Mouse (Mus musculus) neural tube, embryonic 11.5 days (tissue): Measurements from ENCODE around the gene Aarsd1. TPM values are rescaled to one million over a fixed set of nuclear protein-coding genes. Genes with fewer than 3 reads are reported as not detected.
"Not testable (repeated sequence)": the region's sequence is repeated elsewhere in the genome, so short reads cannot be mapped to it uniquely, and the experiment has no call there.

Source experiments
- ATAC-seq: fragments of 200-750 bp; cut with Nextera tagmentation; 2 replicates; pipeline ENCODE4 v1.8.0; 2017; ENCODE audit warnings: moderate number of reproducible peaks, mild to moderate bottlenecking, moderate TSS enrichment, moderate library complexity; ENCODE audit not compliant: insufficient read depth, low FRiP score, low TSS enrichment
- DNase-seq: peaks from one replicate; pipeline ENCODE4 v3.0.0-alpha.2; 2015; ENCODE audit warnings: low spot score
- H3K27ac ChIP-seq: fragments of 300-500 bp; sonication (generic); 2 replicates; pipeline ENCODE4 v1.5.1; 2014; ENCODE audit warnings: low read depth, mild to moderate bottlenecking, low read length
- H3K27me3 ChIP-seq: fragments of 300-500 bp; sonication (generic); 2 replicates; pipeline ENCODE4 v1.6.1; 2014; ENCODE audit warnings: mild to moderate bottlenecking, low read length, mixed read lengths; ENCODE audit not compliant: control insufficient read depth, insufficient read depth
- H3K36me3 ChIP-seq: fragments of 300-500 bp; sonication (generic); 2 replicates; pipeline ENCODE4 v1.6.1; 2014; ENCODE audit warnings: mild to moderate bottlenecking, low read length, moderate library complexity, mixed read lengths; ENCODE audit not compliant: control insufficient read depth, insufficient read depth
- H3K4me1 ChIP-seq: fragments of 300-500 bp; sonication (generic); 2 replicates; pipeline ENCODE4 v1.6.1; 2014; ENCODE audit warnings: low read length, mixed read lengths; ENCODE audit not compliant: control insufficient read depth, insufficient read depth
- H3K4me2 ChIP-seq: fragments of 300-500 bp; sonication (generic); 2 replicates; pipeline ENCODE4 v1.6.1; 2014; ENCODE audit warnings: low read depth, mild to moderate bottlenecking, moderate library complexity
- H3K4me3 ChIP-seq: fragments of 300-500 bp; sonication (generic); 2 replicates; pipeline ENCODE4 v1.5.1; 2014; ENCODE audit warnings: low read depth, low read length
- H3K9ac ChIP-seq: fragments of 300-500 bp; sonication (generic); 2 replicates; pipeline ENCODE4 v1.6.1; 2014; ENCODE audit warnings: mild to moderate bottlenecking, low read length
- H3K9me3 ChIP-seq: fragments of 300-500 bp; sonication (generic); 2 replicates; pipeline ENCODE4 v1.6.1; 2016; ENCODE audit warnings: low read length; ENCODE audit not compliant: control insufficient read depth
- WGBS: fragments of 180-500 bp; shearing (Covaris S2); extraction: QIAGEN DNeasy Blood & Tissue Kit; methylation state at CpG from one replicate; pipeline ENCODE4 v1.1.7; 2014; 5-methylcytosine and 5-hydroxymethylcytosine counted together
- polyA plus RNA-seq: library from polyadenylated mRNA; unstranded; fragments of >200 nt; fragmentation: Nextera tagmentation; extraction: Ambion mirVana; gene quantifications from 2 replicates; pipeline ENCODE4 v1.2.1, GENCODE M21; 2014

Aarsd1 gene
- polyA plus RNA-seq, 1 experiment from 2014 or later: 87.8 TPM

DNA sequence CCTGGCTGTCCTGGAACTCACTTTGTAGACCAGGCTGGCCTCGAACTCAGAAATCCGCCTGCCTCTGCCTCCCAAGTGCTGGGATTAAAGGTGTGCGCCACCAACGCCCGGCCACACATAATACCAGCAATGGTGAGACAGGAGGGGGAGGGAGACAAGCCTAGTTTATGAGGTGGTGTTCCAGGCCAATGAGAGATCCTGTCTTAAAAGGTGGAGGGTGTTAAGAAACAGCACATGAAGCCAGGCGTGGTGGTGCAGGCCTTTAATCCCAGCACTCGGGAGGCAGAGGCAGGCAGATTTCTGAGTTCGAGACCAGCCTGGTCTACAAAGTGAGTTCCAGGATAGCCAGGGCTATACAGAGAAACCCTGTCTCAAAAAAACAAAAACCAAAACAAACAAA lies 39.2 kb downstream of the Aarsd1 start:
- not testable (repeated sequence) for H3K9ac ChIP-seq, H3K27ac ChIP-seq, ATAC-seq, DNase-seq, H3K9me3 ChIP-seq, H3K4me2 ChIP-seq, H3K4me3 ChIP-seq, H3K27me3 ChIP-seq, H3K36me3 ChIP-seq, H3K4me1 ChIP-seq
- 92% methylated on average over 8 of the region's 8 CpGs for WGBS

DNA sequence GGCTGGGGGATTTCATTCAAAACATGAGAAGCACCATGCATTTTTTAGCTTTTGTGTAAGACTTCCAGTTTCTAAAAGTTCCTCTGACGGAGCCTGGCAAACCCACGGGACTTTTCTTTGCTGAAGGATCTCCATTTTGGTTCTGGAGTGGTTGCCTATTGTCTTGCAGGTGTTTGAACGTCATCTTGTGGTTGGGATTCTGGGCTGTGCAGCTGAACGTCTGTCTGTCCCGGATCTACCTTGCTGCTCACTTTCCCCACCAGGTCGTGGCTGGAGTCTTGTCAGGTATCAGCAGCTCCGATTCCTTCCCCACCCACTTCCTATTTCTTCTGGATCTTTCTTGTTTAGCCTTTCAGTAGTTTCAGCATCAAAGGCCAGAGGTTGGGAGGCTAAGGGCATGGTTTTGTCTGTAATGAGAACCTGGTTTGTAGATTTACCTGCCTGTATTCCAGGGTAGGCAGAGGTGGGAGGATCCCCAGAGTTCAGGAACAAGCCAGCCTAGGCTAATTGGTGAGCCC lies 42.9 kb downstream of the Aarsd1 start:
- Histone ChIP-seq H3K36me3 (no peaks in the 10 kb centered on the region), H3K4me2 (no peak overlapping the region), H3K9me3 (no peaks in the 10 kb centered on the region), H3K27ac (no peak overlapping the region), H3K9ac (no peak overlapping the region), H3K27me3 (no peaks in the 10 kb centered on the region), H3K4me3 (no peak overlapping the region), H3K4me1 (no peaks in the 10 kb centered on the region)
- no peak for ATAC-seq
- WGBS: 71% methylated on average over 7 of the region's 7 CpGs
- DNase-seq: no peak

DNA sequence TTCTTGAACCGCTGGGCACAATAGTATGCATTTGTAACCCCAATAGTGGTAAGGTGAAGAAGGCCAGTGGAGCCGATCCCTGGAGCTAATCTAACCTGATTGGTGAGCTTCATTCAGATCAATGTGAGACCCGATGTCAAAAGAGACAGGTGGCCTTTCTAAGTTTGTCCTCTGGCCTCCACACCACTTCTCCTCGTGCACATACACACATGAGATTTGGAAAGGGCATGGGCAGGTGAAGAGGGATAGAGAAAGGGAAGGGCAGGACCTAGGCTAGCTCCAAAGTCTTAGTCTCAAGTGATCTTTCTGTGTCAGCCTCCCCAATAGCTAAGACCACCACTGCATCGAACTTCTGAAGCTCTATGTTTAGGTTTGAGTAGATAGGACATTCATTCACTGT lies 47.3 kb downstream of the Aarsd1 start:
- WGBS: 85% methylated on average over 5 of the region's 5 CpGs
- DNase-seq: no peak
- no peaks in the 10 kb centered on the region for H3K36me3 ChIP-seq
- no peak overlapping the region for H3K4me2 ChIP-seq
- H3K4me3 ChIP-seq: no peak overlapping the region
- no peaks in the 10 kb centered on the region for H3K4me1 ChIP-seq
- no peak for ATAC-seq
- no peaks in the 10 kb centered on the region for H3K27me3 ChIP-seq
- no peak overlapping the region for H3K9ac ChIP-seq
- H3K9me3 ChIP-seq: no peaks in the 10 kb centered on the region
- H3K27ac ChIP-seq: no peak overlapping the region

DNA sequence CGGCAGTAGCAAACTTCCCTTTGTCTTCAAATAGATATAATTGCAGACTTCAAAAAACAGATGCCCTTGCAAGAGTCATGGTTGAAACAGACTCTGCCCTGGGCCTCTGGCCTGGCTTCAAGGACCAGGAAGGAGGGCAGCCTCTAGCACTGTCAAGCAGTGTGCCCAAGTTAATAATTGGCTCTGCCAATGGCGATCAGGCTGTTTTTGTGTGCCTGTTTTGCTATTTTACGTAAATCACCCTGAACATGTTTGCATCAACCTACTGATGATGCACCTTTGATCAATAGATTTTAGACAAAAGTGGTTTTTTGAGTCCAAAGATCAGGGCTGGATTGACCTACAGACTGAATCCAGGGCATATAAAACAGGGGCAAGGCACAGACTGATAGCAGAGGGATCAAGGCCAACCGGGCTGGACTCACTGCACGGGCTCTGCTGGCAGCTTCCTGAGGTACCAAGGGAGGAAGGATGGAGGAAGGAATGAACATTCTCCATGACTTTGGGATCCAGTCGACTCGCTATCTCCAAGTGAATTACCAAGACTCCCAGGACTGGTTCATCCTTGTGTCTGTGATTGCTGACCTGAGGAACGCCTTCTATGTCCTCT lies 50.0 kb downstream of the Aarsd1 start, which contains the start of gene G6pc:
Gene G6pc, plus strand, starts transcription at position 236 of the 610 bp plus-strand sequence.
- no peaks in the 10 kb centered on the region for H3K9me3 ChIP-seq
- 84% methylated on average over 8 of the region's 8 CpGs for WGBS
- ATAC-seq: no peak

DNA sequence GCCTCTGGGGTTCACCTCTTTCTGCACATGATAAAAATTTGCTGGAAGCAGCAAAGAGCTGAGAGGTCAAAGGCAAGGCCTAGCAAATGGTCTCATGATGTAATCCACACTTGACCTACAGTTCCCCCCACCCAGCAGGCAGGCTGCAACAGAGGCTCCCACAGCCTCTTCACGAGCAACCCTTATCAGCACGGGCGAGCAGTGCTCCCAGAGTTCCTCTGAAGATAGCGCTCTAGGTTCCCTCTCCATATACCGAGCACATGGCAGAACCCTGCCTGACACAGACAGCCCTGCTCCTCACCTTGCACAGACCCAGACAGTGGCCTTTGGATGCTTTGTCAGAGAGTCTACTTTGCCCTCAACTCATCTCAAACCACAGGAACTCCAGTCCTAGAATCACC lies 52.9 kb downstream of the Aarsd1 start:
- WGBS: 79% methylated on average over 5 of the region's 5 CpGs
- H3K27me3 ChIP-seq: no peaks in the 10 kb centered on the region
- no peak overlapping the region for H3K4me2 ChIP-seq
- DNase-seq (no peak), ATAC-seq (no peak)
- no peak overlapping the region for H3K9ac ChIP-seq
- H3K9me3 ChIP-seq: no peaks in the 10 kb centered on the region
- H3K4me1 ChIP-seq: no peaks in the 10 kb centered on the region
- no peak overlapping the region for H3K4me3 ChIP-seq
- H3K36me3 ChIP-seq: no peaks in the 10 kb centered on the region
- H3K27ac ChIP-seq: no peak overlapping the region

More for the DNA sequence above, 50.0 kb downstream of the Aarsd1 start, which contains the start of gene G6pc:
- Histone ChIP-seq H3K36me3 (no peaks in the 10 kb centered on the region), H3K4me3 (no peak within 1 kb of the TSS), H3K4me1 (no peaks in the 10 kb centered on the region), H3K9ac (no peak within 1 kb of the TSS), H3K27ac (no peak within 1 kb of the TSS), H3K4me2 (no peak within 1 kb of the TSS), H3K27me3 (no peaks in the 10 kb centered on the region)
- DNase-seq: no peak

DNA sequence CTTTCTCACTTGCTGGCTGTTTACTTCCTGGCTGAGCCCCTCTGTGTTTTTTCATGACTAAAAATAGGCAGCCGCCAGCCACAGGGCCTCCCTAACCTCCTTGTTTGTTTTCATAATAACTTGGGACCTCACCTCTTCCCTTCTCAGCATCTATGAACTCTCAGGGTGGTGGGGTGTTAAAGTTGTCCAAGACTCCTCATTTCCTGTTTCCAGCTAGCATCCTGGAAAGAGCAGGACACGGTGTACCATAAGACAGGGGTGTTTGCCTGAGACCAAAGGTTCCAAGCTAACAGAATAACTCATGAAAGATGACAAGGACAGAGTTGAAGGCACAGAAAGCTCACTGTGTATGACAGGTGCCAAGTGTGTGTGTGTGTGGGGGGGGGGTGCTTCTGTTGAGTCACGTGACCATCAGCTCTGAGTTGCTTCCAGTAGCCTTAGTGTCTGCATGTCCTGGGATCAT lies 56.7 kb downstream of the Aarsd1 start:
- H3K36me3 ChIP-seq: no peaks in the 10 kb centered on the region
- H3K9ac ChIP-seq: no peak overlapping the region
- no peaks in the 10 kb centered on the region for H3K9me3 ChIP-seq
- no peak overlapping the region for H3K4me3 ChIP-seq
- 68% methylated on average over 3 of the region's 3 CpGs for WGBS
- H3K4me1 ChIP-seq: no peaks in the 10 kb centered on the region
- no peak overlapping the region for H3K27ac ChIP-seq
- DNase-seq (no peak), ATAC-seq (no peak)
- no peaks in the 10 kb centered on the region for H3K27me3 ChIP-seq
- H3K4me2 ChIP-seq: no peak overlapping the region

DNA sequence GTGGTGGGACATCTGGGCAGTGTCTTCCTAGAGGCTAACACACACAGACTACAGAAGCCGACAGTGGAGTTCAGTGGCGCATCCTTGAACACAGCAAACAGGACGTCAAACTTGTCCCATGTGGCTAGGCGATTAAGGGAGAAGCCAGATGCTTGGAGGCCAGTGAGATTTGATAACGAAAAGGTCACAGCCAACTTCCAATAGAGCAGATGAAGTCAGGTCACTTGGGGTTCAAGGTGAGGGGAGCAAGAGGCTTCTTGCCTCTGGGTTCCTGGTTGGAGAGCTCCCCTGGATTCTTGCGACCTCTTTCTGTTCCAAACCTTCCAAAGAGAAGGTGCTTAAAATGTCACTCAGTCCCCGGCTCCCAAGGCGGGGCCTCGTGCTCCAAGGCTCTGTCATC lies 57.6 kb downstream of the Aarsd1 start:
- no peaks in the 10 kb centered on the region for H3K27me3 ChIP-seq
- no peak overlapping the region for H3K4me3 ChIP-seq
- H3K9ac ChIP-seq: no peak overlapping the region
- H3K9me3 ChIP-seq: no peaks in the 10 kb centered on the region
- ATAC-seq: no peak
- no peaks in the 10 kb centered on the region for H3K4me1 ChIP-seq
- no peak overlapping the region for H3K27ac ChIP-seq
- WGBS: 79% methylated on average over 9 of the region's 9 CpGs
- no peak for DNase-seq
- no peaks in the 10 kb centered on the region for H3K36me3 ChIP-seq
- no peak overlapping the region for H3K4me2 ChIP-seq

DNA sequence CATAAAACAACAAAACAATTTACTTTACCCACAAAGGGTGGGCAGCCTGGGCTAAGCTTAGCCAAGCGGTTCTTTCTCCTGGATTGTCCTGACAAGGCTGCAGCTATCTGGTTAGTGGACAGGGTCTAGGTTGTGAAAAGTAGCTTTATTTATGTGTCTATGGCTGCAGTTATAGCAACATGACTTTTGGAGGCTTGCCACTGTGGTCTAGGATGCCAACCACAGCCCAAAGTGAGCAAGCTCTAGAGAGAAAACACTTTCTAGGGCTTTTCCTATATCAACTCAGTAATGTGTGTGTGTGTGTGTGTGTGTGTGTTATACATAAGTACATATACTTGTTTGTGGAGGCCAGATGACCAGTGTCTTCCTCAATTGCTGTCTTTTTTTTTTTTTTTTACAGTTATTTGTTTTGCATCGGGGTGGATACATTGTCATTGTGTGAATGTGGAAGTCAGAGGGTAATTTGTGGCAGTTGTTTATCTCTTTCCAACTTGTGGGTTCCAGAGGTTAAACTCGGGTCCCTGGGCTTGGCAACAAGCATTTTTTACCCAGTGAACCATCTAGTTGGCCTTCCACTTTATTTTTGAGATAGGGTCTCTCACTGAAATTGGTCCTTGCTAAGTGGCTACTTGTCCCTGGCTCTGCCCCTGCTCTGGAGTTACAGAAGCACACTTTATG lies 59.8 kb downstream of the Aarsd1 start:
- ATAC-seq (no peak), DNase-seq (no peak)
- 80% methylated on average over 3 of the region's 3 CpGs for WGBS
- Histone ChIP-seq H3K27ac (no peak overlapping the region), H3K27me3 (no peaks in the 10 kb centered on the region), H3K36me3 (no peaks in the 10 kb centered on the region), H3K4me3 (no peak overlapping the region), H3K4me2 (no peak overlapping the region), H3K4me1 (no peaks in the 10 kb centered on the region), H3K9me3 (no peaks in the 10 kb centered on the region), H3K9ac (no peak overlapping the region)
